Mouse (Mus musculus) embryonic fibroblast, embryonic 13.5 days (primary cell): Measurements from ENCODE around the gene 5730522E02Rik. TPM values are rescaled to one million over a fixed set of nuclear protein-coding genes. Genes with fewer than 3 reads are reported as not detected.

Experiments
- H3K27ac ChIP-seq: 2 replicates; pipeline ENCODE4 v1.5.1; 2012; ENCODE audit warnings: low read length, control low read depth, inconsistent platforms; ENCODE audit not compliant: insufficient read depth
- H3K4me1 ChIP-seq: 2 replicates; pipeline ENCODE4 v1.6.1; 2011; ENCODE audit warnings: low read length; ENCODE audit not compliant: control insufficient read depth, insufficient read depth
- H3K4me3 ChIP-seq: 2 replicates; pipeline ENCODE4 v1.5.1; 2011; ENCODE audit warnings: mild to moderate bottlenecking, control low read depth, low read length; ENCODE audit not compliant: insufficient read depth
- CTCF ChIP-seq: IDR thresholded peaks from 2 replicates; pipeline ENCODE4 v1.5.1; 2011; ENCODE audit warnings: mild to moderate bottlenecking, control low read depth, low read length, moderate library complexity, borderline replicate concordance; ENCODE audit not compliant: insufficient read depth
- POLR2A ChIP-seq: IDR thresholded peaks from 2 replicates; pipeline ENCODE4 v1.6.1; 2011; ENCODE audit warnings: low read depth, mild to moderate bottlenecking, control low read depth, low read length, moderate library complexity
- polyA plus RNA-seq: library from polyadenylated mRNA; stranded (reverse); fragments of >200 nt; gene quantifications from 2 replicates; pipeline ENCODE4 v1.2.4, GENCODE M21; 2011; ENCODE audit warnings: low read depth; ENCODE audit not compliant: missing spikeins, insufficient read length

5730522E02Rik gene
- polyA plus RNA-seq, 1 experiment = not detected

DNA sequence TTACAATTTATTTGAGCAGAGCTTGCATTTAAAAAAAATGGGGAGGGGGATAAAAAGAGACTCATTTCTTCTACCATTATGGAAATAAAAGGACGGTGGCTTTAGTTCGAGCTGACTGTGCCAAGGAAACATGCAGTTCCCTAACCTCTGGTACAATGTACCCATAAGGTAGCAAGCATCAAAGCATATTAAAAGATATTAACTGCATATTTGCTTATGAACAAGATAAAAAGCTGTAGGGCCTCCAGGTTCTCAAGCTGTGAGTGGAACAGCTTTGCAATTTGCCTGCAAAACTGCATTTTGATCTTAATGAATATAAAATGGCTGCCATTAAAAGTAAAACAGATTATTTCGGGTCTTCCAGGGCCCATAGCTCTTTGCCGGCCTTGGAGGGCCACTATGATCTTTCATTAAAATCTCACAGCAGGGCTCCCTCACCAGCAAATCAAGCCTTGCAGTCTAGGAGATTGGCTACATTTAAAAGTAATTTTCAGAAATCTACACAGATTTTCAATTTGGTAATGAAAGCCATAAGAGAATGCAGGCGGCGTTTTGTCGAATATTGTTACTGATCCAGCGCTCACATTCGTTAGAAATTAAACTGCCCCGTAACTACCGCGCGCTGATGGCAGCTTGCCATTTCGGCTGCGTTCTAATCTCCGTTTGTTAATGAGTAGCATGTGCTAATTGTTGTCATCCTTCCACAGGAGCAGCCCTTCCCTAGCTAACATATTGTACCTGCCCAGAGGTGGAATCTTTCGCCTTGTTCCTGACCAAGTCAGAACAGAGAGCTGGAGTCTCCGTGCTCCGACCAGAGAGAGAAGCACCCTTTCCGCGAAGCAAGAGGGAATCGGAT, 565.6 kb downstream of the 5730522E02Rik start:
- no peak overlapping the region for H3K27ac ChIP-seq
- no peak overlapping the region for H3K4me3 ChIP-seq

DNA sequence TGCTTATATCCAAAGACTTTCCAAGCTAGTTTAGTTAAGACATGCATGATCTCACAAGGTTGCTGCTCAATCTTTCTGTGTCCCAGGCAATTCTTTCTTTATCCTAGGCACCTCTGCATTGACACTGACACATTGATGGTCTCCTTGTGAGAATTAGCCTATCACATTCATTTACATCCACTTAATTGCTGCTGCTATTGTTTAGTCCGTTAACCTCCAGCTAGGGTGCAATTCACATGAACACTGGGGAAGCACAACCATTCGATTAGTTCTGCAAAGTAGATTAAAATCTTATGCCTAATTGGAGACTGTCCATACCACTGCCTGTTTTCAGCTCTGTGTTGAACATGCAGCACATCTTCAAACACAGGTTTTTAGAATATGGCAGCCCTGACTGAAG, 603.7 kb downstream of the 5730522E02Rik start:
- no peaks in the 10 kb centered on the region for H3K4me1 ChIP-seq
- TF ChIP-seq POLR2A = no peak
- no peak for TF ChIP-seq CTCF
- H3K4me3 ChIP-seq = no peak overlapping the region
- no peak overlapping the region for H3K27ac ChIP-seq

More for the DNA sequence above, 565.6 kb downstream of the 5730522E02Rik start:
- TF ChIP-seq POLR2A (no peak), CTCF (no peak)
- H3K4me1 ChIP-seq = no peaks in the 10 kb centered on the region

DNA sequence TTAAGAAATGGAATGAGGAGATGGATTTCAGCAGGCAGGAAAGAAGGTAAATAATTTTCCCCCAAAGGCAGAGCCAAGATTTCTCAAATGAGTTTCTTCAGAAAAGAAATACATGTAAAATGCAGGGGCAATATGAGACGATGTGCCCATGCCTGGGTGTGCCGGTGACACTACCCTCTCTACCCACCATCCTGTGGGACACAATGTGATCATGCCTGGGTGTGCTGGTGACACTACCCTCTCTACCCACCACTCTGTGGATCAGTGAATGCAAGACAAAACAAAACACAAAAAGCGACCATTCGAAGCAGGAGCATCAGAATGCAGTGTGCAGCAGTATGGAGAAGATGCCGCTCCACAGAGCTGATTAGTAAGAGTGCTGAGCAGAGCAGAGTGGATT, 610.5 kb downstream of the 5730522E02Rik start:
- no peak overlapping the region for H3K27ac ChIP-seq
- TF ChIP-seq CTCF (no peak), POLR2A (no peak)
- no peaks in the 10 kb centered on the region for H3K4me1 ChIP-seq
- H3K4me3 ChIP-seq = no peak overlapping the region

DNA sequence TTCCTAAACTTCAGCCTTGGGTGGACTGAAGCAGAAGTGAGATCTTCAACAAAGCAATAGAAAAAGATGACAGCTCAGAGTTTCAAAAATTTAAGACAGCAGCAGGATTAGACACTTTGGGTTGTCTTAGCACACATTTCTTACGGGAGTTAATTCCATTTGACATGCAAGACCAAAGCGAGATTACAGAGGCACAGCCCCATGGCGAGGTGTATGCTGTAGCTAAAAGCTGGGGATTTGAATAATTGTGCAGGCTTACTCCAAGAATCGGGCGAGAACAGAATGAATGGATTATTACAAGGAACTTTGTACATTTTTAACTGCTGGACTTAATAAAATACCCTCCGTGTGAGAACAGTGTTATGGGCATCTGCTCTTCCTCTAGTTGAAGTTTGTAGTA, 615.3 kb downstream of the 5730522E02Rik start:
- H3K4me1 ChIP-seq = no peaks in the 10 kb centered on the region
- no peak for TF ChIP-seq POLR2A
- no peak for TF ChIP-seq CTCF

DNA sequence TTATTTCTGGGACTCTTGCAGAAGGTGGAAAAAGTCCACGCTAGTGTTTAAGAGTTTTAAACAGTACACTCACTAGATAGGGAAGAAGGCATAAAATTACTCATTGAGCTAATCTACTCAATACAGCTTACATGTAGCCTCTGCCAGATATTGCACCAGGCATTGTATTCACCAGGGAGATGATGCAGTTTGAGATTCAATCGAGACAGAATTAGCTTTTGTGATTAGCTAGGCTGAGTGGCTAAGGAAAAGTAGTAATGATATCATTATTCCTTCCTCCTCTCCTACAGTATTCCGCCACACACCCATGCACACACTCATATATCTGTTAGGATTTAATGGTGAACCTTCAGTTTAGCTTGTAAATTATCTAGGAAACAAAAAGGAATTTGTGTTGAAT, 615.8 kb downstream of the 5730522E02Rik start:
- no peak overlapping the region for H3K27ac ChIP-seq
- H3K4me1 ChIP-seq = no peaks in the 10 kb centered on the region
- H3K4me3 ChIP-seq = no peak overlapping the region
- no peak for TF ChIP-seq POLR2A
- TF ChIP-seq CTCF = no peak

More for the DNA sequence above, 615.3 kb downstream of the 5730522E02Rik start:
- no peak overlapping the region for H3K27ac ChIP-seq
- no peak overlapping the region for H3K4me3 ChIP-seq

DNA sequence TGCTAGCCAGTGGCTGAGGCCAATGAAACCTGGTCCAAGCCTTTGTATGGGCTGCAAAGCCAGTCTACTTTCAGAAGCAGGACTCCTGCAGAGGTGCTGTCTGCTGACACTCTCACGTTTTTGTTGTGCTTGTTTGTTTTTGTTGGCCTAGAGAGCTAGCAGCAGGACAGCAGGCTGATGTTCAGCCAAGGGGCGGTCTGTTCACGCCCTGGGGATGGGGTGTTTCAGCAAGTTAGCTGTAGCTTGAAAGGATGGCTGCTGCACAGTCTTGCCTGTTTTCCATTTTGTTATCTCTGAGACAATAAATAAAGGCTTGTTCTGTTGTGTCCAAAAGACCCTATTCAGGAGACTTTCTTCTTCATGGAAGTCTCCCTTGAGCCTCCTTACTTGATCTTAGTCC, 618.3 kb downstream of the 5730522E02Rik start:
- Histone ChIP-seq H3K27ac (no peak overlapping the region), H3K4me3 (no peak overlapping the region), H3K4me1 (no peaks in the 10 kb centered on the region)
- TF ChIP-seq CTCF (no peak), POLR2A (no peak)

DNA sequence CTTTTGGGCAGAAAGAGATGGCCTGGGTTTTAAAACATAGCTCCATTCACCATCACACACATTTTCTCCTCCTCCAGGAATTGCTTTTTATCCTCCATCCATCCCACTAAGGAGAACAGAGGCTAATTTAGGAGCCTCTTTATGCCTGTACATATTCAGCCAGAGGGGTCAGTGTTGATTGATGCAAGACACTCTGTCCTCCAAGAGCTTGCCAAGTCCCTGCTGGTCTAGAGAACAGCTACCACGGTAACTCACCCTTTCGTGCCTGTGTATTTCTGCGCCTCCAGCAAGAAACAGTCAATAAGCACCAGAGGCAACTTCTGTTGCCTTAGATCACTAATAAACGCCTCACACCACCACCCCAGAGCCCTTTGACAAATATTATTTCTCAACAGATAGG, 620.3 kb downstream of the 5730522E02Rik start:
- H3K4me3 ChIP-seq = no peak overlapping the region
- TF ChIP-seq POLR2A (no peak), CTCF (no peak)
- no peak overlapping the region for H3K27ac ChIP-seq
- H3K4me1 ChIP-seq = no peaks in the 10 kb centered on the region

DNA sequence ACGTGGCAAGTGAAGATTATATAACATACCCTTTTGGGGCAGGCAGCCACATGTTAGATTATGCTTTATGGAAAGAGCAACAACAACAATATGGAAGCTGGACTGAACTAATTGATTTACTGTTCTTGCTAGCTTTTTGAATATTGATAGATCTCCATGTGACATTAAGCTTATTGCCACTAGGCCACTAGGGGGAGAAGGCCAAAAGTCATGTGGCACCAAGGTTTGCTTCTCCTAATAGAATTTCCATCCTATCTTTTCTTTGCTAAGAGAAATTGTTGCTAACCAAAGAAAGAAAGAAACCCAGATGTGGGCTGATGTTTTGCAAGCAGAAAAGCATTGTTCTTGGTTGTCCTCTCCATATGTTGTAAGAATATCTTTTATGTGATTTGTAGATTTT, 621.1 kb downstream of the 5730522E02Rik start:
- no peak overlapping the region for H3K4me3 ChIP-seq
- no peak overlapping the region for H3K27ac ChIP-seq
- no peak for TF ChIP-seq CTCF
- TF ChIP-seq POLR2A = no peak
- no peaks in the 10 kb centered on the region for H3K4me1 ChIP-seq

DNA sequence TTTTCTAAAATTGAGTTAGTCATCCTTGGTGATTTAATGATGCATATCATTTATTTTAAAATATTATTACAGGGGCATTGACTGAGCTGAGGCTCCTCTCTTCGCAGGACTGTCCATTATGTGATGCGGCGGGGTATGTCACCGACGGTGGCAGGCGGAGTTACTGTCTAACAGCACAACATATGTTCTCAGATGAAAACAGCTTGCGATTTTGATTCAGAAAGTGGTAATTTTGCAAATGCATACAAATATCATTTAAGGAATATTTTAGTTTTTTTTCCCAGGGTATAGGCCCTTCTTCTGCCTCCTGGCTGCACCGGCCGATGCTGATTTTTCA, 636.5 kb downstream of the 5730522E02Rik start:
- Histone ChIP-seq H3K4me1 (no peaks in the 10 kb centered on the region), H3K4me3 (no peak overlapping the region), H3K27ac (no peak overlapping the region)
- TF ChIP-seq CTCF (no peak), POLR2A (no peak)

DNA sequence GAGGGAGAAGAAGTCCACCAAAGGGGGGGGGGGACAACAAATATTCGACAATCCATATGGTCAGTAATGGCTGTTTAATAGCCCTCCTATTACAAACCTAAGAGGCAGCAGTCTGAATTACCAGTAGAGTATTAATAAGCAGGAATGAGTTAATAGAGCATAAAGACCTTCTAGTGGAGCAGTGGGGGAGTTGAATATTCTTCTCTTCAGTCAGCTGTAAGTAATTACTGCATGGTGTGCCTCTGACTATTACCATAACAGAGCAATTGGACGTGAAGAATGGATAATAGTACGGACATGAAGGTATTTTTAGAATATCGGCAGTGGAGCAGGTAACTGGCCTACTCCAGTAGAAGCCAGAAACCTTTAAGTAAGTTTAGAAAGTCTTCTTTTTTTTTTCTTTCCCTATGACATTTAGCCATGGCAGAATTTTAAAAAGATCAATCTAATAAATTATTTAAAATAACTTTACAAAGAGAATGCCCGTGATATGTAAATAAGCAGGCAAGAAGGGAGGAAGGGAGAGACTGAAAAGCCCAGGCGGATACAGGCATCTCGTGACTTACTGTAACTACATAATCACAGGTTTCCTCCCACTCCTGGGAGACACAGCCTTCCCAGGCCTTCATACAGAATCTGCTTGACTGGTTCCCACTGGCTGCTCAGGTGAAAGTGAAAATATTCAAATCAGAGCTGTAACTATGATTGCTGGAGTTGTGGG, 637.0 kb downstream of the 5730522E02Rik start:
- no peak for TF ChIP-seq POLR2A
- no peak for TF ChIP-seq CTCF
- Histone ChIP-seq H3K27ac (no peak overlapping the region), H3K4me3 (no peak overlapping the region), H3K4me1 (no peaks in the 10 kb centered on the region)
